Mouse (Mus musculus) liver, postnatal 0 days (tissue): ENCODE data around the gene Hnrnpul1.

Experiments used
- CTCF ChIP-seq: sonication (generic); IDR thresholded peaks from 2 replicates; pipeline ENCODE4 v1.5.1; 2016; ENCODE audit warnings: antibody characterized with exemption, low read depth
- EP300 ChIP-seq: IDR thresholded peaks from 2 replicates; pipeline ENCODE4 v1.6.1; 2016; ENCODE audit warnings: antibody characterized with exemption, low read depth, mild to moderate bottlenecking

DNA sequence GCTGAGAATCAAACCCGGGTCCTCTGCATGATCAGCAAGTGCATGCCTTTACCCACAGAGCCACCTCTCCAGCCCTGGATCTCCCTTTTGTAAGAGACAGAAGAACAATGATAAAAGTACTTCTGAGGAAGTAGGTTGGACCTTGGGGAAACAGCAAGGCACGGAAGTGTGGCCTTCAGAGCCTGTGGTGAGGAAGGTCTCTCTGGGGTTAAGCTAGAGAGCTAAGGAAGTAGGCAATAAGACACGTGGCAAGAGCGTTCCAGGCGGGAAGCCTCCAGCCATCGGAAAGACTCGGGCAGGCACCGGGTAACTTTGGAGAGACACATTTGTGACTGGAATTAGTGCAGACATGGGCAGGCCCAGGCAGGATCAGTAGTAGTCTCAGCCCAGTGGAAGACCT is 40.2 kb upstream of the Hnrnpul1 start:
- TF ChIP-seq CTCF (no peak), EP300 (no peak)
